Mouse (Mus musculus): Measurements from ENCODE around the gene Rimkla. TPM values are rescaled to one million over a fixed set of nuclear protein-coding genes. Genes with fewer than 3 reads are reported as not detected.

The Rimkla gene
- polyA plus RNA-seq, 1 experiment from 2014 or later = 0.50 TPM

GRCm38 (mm10) chr4:119460296-119460695 is 32.1 kb downstream of the Rimkla start:
- peaks cover 20% of the 10 kb centered on the region for H3K4me1 ChIP-seq (replicated peaks; ENCODE audit: control insufficient read depth, insufficient read depth, low read length)
- no peak overlapping the region for H3K4me3 ChIP-seq (ENCODE audit: low read length)
- no peaks in the 10 kb centered on the region for H3K9me3 ChIP-seq (ENCODE audit: control insufficient read depth, low read length)
- no peak overlapping the region for H3K9ac ChIP-seq (ENCODE audit: low read length)
- no peaks in the 10 kb centered on the region for H3K27me3 ChIP-seq (ENCODE audit: control insufficient read depth, insufficient read depth, low read depth, low read length)
- H3K27ac ChIP-seq (ENCODE audit: low read length) = 0 out of 2 replicates have a peak overlapping the region, but pooled peaks have one; percentile 45
- no peak for ATAC-seq (ENCODE audit: low read depth)
- no peaks in the 10 kb centered on the region for H3K36me3 ChIP-seq (ENCODE audit: control insufficient read depth, insufficient read depth, low read length)
- H3K4me2 ChIP-seq (ENCODE audit: low read depth, low read length) = no peak overlapping the region
- 46% methylated on average over 5 of the region's 5 CpGs for WGBS

DNA sequence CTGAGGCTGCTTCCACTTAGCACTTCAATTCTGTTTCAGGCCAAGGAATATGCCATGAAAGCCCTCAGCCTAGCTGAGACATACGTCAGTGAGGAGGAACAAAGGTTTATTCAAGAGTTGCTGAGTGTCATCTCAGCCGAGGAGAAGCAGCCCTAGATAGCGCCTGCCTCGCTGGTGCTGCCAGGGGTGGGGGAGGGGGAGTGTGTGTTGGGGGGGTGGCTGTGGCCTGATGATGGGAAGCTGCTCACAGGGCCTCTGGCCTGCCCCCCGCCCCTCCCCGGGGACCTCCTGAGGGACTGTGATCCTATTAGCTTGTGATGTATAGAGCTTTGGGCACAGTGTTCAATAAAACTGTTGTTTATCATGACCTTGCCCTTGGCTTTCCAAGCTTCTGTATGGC is 38.9 kb downstream of the Rimkla start:
- Histone ChIP-seq H3K4me3 (ENCODE audit: low read length) (no peak overlapping the region), H3K9ac (ENCODE audit: low read length) (no peak overlapping the region), H3K9me3 (ENCODE audit: control insufficient read depth, low read length) (no peaks in the 10 kb centered on the region), H3K27me3 (ENCODE audit: control insufficient read depth, insufficient read depth, low read depth, low read length) (no peaks in the 10 kb centered on the region), H3K27ac (ENCODE audit: low read length) (no peak overlapping the region), H3K36me3 (ENCODE audit: control insufficient read depth, insufficient read depth, low read length) (no peaks in the 10 kb centered on the region), H3K4me1 (replicated peaks; ENCODE audit: control insufficient read depth, insufficient read depth, low read length) (no peaks in the 10 kb centered on the region; the same call in 1 of the 2 replicates), H3K4me2 (ENCODE audit: low read depth, low read length) (no peak overlapping the region)
- 12% methylated on average over 6 of the region's 6 CpGs for WGBS
- ATAC-seq (ENCODE audit: low read depth) = peak; percentile 84

DNA sequence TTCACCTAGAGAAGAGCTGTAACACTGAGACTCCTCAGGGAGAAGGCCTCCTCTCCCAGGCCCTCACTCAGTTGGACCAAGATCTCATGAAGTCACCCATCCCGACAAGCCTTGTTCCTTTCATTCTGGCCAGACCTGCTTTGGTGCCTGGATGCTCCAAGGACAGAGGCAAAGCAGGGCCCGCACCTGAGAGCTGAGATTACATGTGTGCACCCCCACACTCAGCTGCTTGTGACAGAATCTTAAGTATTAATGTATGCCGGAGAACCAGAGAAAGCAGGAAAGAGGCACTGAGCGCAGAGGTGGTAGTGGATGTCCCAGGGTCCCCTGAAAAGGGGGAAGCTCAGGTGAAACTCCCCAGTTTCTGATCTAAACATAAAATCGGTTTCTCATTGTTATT is 39.3 kb downstream of the Rimkla start:
- Histone ChIP-seq H3K27me3 (ENCODE audit: control insufficient read depth, insufficient read depth, low read depth, low read length) (no peaks in the 10 kb centered on the region), H3K27ac (ENCODE audit: low read length) (no peak overlapping the region), H3K9me3 (ENCODE audit: control insufficient read depth, low read length) (no peaks in the 10 kb centered on the region), H3K4me2 (ENCODE audit: low read depth, low read length) (no peak overlapping the region), H3K36me3 (ENCODE audit: control insufficient read depth, insufficient read depth, low read length) (no peaks in the 10 kb centered on the region), H3K9ac (ENCODE audit: low read length) (no peak overlapping the region), H3K4me3 (ENCODE audit: low read length) (no peak overlapping the region), H3K4me1 (replicated peaks; ENCODE audit: control insufficient read depth, insufficient read depth, low read length) (no peaks in the 10 kb centered on the region; the same call in 1 of the 2 replicates)
- WGBS = 40% methylated on average over 5 of the region's 5 CpGs
- no peak for ATAC-seq (ENCODE audit: low read depth)

- ATAC-seq (ENCODE audit: low read depth) = no peak
- Histone ChIP-seq H3K27ac (ENCODE audit: low read length) (no peak overlapping the region), H3K9me3 (ENCODE audit: control insufficient read depth, low read length) (no peaks in the 10 kb centered on the region), H3K4me1 (replicated peaks; ENCODE audit: control insufficient read depth, insufficient read depth, low read length) (no peaks in the 10 kb centered on the region; the same call in 1 of the 2 replicates), H3K4me3 (ENCODE audit: low read length) (no peak overlapping the region), H3K9ac (ENCODE audit: low read length) (no peak overlapping the region), H3K27me3 (ENCODE audit: control insufficient read depth, insufficient read depth, low read depth, low read length) (no peaks in the 10 kb centered on the region), H3K4me2 (ENCODE audit: low read depth, low read length) (no peak overlapping the region), H3K36me3 (ENCODE audit: control insufficient read depth, insufficient read depth, low read length) (no peaks in the 10 kb centered on the region)
- WGBS = 66% methylated on average over 7 of the region's 7 CpGs
Observed at GRCm38 (mm10) chr4:119450436-119450835, 42.0 kb downstream of the Rimkla start.

DNA sequence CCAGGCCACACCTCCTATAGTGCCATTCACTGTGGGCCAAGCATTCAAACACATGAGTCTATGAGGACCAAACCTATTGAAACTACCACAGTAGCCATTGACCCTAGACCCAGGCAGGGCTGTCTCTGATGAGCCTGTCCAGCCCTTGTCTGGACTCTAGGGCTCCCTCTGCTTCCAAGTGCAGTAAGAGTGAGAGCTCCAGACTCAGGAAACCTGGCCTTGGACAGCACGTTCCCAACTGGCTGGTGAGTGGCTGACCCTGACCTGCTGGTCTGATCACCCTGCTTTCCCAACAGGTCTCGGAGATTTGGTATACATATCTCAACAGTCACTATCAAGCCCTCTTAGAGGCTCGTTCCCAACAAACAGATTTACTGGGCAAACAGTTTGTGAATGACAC is 44.6 kb downstream of the Rimkla start:
- H3K9me3 ChIP-seq (ENCODE audit: control insufficient read depth, low read length) = no peaks in the 10 kb centered on the region

DNA sequence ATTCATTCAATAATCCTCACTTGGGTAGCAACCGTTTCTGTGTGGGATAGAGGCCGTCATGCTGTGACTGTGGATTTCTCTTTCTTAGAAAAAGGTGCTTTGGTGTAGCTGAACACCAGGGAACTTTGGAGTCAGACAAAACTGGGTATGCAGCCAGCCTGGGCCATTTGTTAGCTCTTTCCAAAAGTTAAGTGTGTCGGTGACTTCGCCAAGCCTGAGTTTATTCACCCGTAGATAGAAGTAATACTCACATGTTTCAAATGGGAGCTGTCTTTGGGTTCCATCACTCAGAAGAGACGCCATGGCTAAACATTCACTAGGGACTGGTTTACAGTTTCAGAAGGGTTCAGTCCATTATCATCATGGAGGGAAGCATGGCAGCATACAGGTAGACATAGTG is 45.2 kb downstream of the Rimkla start:
- Histone ChIP-seq H3K9me3 (ENCODE audit: control insufficient read depth, low read length) (no peaks in the 10 kb centered on the region), H3K4me3 (ENCODE audit: low read length) (no peak overlapping the region), H3K9ac (ENCODE audit: low read length) (no peak overlapping the region), H3K4me1 (replicated peaks; ENCODE audit: control insufficient read depth, insufficient read depth, low read length) (no peaks in the 10 kb centered on the region), H3K36me3 (ENCODE audit: control insufficient read depth, insufficient read depth, low read length) (no peaks in the 10 kb centered on the region), H3K27me3 (ENCODE audit: control insufficient read depth, insufficient read depth, low read depth, low read length) (no peaks in the 10 kb centered on the region), H3K27ac (ENCODE audit: low read length) (no peak overlapping the region), H3K4me2 (ENCODE audit: low read depth, low read length) (no peak overlapping the region)
- ATAC-seq (ENCODE audit: low read depth) = no peak
- WGBS = 88% methylated on average over 6 of the region's 6 CpGs

More for the DNA sequence above, 44.6 kb downstream of the Rimkla start:
- Histone ChIP-seq H3K27me3 (ENCODE audit: control insufficient read depth, insufficient read depth, low read depth, low read length) (no peaks in the 10 kb centered on the region), H3K4me1 (replicated peaks; ENCODE audit: control insufficient read depth, insufficient read depth, low read length) (no peaks in the 10 kb centered on the region), H3K27ac (ENCODE audit: low read length) (no peak overlapping the region), H3K36me3 (ENCODE audit: control insufficient read depth, insufficient read depth, low read length) (no peaks in the 10 kb centered on the region), H3K4me3 (ENCODE audit: low read length) (no peak overlapping the region), H3K4me2 (ENCODE audit: low read depth, low read length) (no peak overlapping the region), H3K9ac (ENCODE audit: low read length) (no peak overlapping the region)
- 51% methylated on average over 3 of the region's 3 CpGs for WGBS
- no peak for ATAC-seq (ENCODE audit: low read depth)

DNA sequence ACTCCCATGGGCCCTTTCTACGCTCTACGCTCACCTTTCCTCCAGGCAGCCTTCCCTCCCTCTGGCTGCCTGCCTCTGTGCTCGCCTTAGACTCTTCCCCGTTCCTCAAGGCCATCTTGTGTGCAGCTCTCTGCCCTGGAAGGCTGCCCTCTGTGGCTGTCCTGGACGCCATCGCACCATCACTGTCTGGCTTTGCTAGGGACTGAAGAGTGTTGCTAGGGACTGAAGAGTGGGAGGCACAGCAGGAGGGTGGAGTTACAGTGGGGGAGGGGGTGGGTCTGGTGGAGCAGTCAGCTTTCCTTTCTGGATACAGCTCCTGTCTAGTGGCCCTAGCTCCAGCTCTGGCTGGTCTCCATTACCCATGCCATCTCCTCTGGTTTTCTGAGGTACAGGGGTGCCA is 49.9 kb downstream of the Rimkla start:
- WGBS = 53% methylated on average over 6 of the region's 6 CpGs
- no peak for ATAC-seq (ENCODE audit: low read depth)
- Histone ChIP-seq H3K9me3 (ENCODE audit: control insufficient read depth, low read length) (no peaks in the 10 kb centered on the region), H3K4me2 (ENCODE audit: low read depth, low read length) (no peak overlapping the region), H3K27me3 (ENCODE audit: control insufficient read depth, insufficient read depth, low read depth, low read length) (no peaks in the 10 kb centered on the region), H3K4me3 (ENCODE audit: low read length) (no peak overlapping the region), H3K4me1 (replicated peaks; ENCODE audit: control insufficient read depth, insufficient read depth, low read length) (no peaks in the 10 kb centered on the region), H3K27ac (ENCODE audit: low read length) (no peak overlapping the region), H3K9ac (ENCODE audit: low read length) (no peak overlapping the region), H3K36me3 (ENCODE audit: control insufficient read depth, insufficient read depth, low read length) (no peaks in the 10 kb centered on the region)

- Histone ChIP-seq H3K36me3 (ENCODE audit: control insufficient read depth, insufficient read depth, low read length) (no peaks in the 10 kb centered on the region), H3K9ac (ENCODE audit: low read length) (no peak overlapping the region), H3K4me3 (ENCODE audit: low read length) (no peak overlapping the region), H3K9me3 (ENCODE audit: control insufficient read depth, low read length) (no peaks in the 10 kb centered on the region), H3K4me1 (replicated peaks; ENCODE audit: control insufficient read depth, insufficient read depth, low read length) (no peaks in the 10 kb centered on the region), H3K27ac (ENCODE audit: low read length) (no peak overlapping the region), H3K27me3 (ENCODE audit: control insufficient read depth, insufficient read depth, low read depth, low read length) (no peaks in the 10 kb centered on the region), H3K4me2 (ENCODE audit: low read depth, low read length) (no peak overlapping the region)
- WGBS = 88% methylated on average over 4 of the region's 4 CpGs
- ATAC-seq (ENCODE audit: low read depth) = no peak
Observed at GRCm38 (mm10) chr4:119441836-119442235, 50.6 kb downstream of the Rimkla start.

- Histone ChIP-seq H3K4me1 (replicated peaks; ENCODE audit: control insufficient read depth, insufficient read depth, low read length) (no peaks in the 10 kb centered on the region), H3K27ac (ENCODE audit: low read length) (no peak overlapping the region), H3K4me3 (ENCODE audit: low read length) (no peak overlapping the region), H3K9me3 (ENCODE audit: control insufficient read depth, low read length) (peaks cover 7% of the 10 kb centered on the region; the same call in 1 of the 2 replicates), H3K27me3 (ENCODE audit: control insufficient read depth, insufficient read depth, low read depth, low read length) (no peaks in the 10 kb centered on the region), H3K9ac (ENCODE audit: low read length) (no peak overlapping the region), H3K4me2 (ENCODE audit: low read depth, low read length) (no peak overlapping the region), H3K36me3 (ENCODE audit: control insufficient read depth, insufficient read depth, low read length) (no peaks in the 10 kb centered on the region)
- WGBS = 78% methylated on average over 2 of the region's 2 CpGs
- ATAC-seq (ENCODE audit: low read depth) = no peak
Observed at GRCm38 (mm10) chr4:119437936-119438335, 54.5 kb downstream of the Rimkla start.

- H3K4me3 ChIP-seq (ENCODE audit: low read length) = no peak overlapping the region
- peak; percentile 62; the same call in 1 of the 2 replicates for ATAC-seq (ENCODE audit: low read depth)
- no peak overlapping the region; the same call in 1 of the 2 replicates for H3K4me2 ChIP-seq (ENCODE audit: low read depth, low read length)
- WGBS = 21% methylated on average over 5 of the region's 5 CpGs
- H3K9ac ChIP-seq (ENCODE audit: low read length) = no peak overlapping the region
- no peaks in the 10 kb centered on the region; the same call in 1 of the 2 replicates for H3K27me3 ChIP-seq (ENCODE audit: control insufficient read depth, insufficient read depth, low read depth, low read length)
- H3K36me3 ChIP-seq (ENCODE audit: control insufficient read depth, insufficient read depth, low read length) = no peaks in the 10 kb centered on the region
- peaks cover 2% of the 10 kb centered on the region; the same call in 1 of the 2 replicates for H3K9me3 ChIP-seq (ENCODE audit: control insufficient read depth, low read length)
- H3K27ac ChIP-seq (ENCODE audit: low read length) = no peak overlapping the region
- H3K4me1 ChIP-seq (replicated peaks; ENCODE audit: control insufficient read depth, insufficient read depth, low read length) = no peaks in the 10 kb centered on the region
Observed at GRCm38 (mm10) chr4:119430678-119431077, 61.8 kb downstream of the Rimkla start.
